Mouse (Mus musculus): ENCODE measurements around the gene Htr1d. TPM values are rescaled to one million over a fixed set of nuclear protein-coding genes. Genes with fewer than 3 reads are reported as not detected.

Htr1d gene
- polyA plus RNA-seq (2017; shearing (Covaris generic)): not detected

GRCm38 (mm10) chr4:136423224-136423623 is at the start of gene Htr1d:
TSS of gene Htr1d (plus strand) at chr4:136423524.

DNA sequence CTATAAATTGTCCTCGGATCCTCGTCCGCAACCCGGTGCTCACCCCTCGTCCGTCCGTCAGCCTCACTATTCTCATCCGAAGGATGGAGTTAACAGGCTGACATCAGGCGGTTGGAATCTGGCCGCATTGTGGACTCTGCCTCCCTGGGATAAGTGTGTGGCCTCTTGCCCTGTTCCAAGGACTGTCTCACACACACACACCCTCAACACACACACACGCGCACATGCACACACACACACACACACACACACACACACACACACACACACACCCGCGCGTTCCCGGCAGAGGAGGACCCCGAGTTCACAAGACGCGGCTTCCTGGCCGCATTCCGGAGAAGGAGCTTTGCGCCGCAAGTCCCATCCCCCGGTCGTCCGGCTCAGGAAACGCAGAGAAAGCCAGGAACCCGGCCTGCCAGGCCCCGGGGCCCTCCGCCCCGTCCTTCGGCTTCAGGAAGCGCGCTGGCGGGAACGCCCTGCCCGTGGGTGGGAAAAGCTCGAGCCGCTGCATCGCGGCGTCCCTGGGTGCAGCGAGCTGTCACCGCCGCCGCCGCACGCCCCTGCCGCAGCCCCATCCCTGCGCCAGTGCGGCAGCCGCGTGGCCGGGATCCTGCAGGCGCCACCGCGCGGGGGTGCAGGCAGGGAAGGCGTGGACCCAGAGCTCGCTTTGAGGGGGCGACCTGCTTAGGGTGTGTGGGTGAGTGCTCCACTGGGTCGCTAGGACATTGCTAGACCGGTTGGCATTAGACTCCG is 38.9 kb downstream of the Htr1d start, which contains the start of gene 6030445D17Rik:
TSS of gene 6030445D17Rik (plus strand) at position 165 of the 753 bp plus-strand sequence.

DNA sequence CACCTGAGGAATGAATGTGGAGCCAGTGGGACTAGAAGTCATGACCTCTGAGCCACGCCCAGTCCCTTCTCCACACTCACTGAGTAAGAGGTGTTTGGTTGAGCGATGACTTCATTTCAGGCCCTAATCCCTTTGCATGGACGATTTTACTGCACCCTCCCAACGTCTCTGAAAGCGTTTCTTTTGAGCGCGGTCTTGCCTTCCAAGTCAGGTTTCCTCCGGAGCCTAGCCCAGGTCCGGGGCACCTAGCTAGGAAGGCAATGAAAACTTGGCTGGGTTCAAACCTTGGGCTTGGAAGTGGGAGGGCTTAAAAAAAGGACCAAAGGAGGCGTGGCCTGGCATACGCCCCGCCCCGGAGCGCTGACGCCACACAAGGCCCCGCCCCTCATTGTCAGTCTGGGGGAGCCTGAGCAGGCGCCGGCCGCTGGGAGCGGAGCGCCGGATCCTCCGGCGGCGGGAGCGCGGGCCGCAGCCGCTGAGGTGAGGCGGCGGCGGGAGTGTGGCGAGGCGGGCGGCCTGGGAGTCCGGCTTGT is 46.1 kb downstream of the Htr1d start, which contains the start of gene Luzp1:
TSS of gene Luzp1 (plus strand) at position 391 of the 533 bp plus-strand sequence.

Other genes with a start within 250 kb of the Htr1d start
- 0.15 TPM for gene Asap3, start 217.2 kb upstream of the Htr1d start, polyA plus RNA-seq (2017; shearing (Covaris generic))
- not detected for gene Tcea3, start 175.8 kb upstream of the Htr1d start, polyA plus RNA-seq (2017; shearing (Covaris generic))
- 3.5 TPM for gene Zfp46, start 138.8 kb upstream of the Htr1d start, polyA plus RNA-seq (2017; shearing (Covaris generic))
- 106 TPM for gene Hnrnpr, start 112.6 kb upstream of the Htr1d start, polyA plus RNA-seq (2017; shearing (Covaris generic))
- not detected for gene 6030445D17Rik, start 38.7 kb downstream of the Htr1d start, polyA plus RNA-seq (2017; shearing (Covaris generic))
- gene Luzp1, start 46.2 kb downstream of the Htr1d start, polyA plus RNA-seq (2017; shearing (Covaris generic)): 23.9 TPM
- gene Kdm1a, start 179.2 kb downstream of the Htr1d start, polyA plus RNA-seq (2017; shearing (Covaris generic)): 65.4 TPM
- not detected for gene Tex46, start 186.9 kb downstream of the Htr1d start, polyA plus RNA-seq (2017; shearing (Covaris generic))
- not detected for gene Lactbl1, start 199.1 kb downstream of the Htr1d start, polyA plus RNA-seq (2017; shearing (Covaris generic))

Data from effector memory CD4-positive, alpha-beta T cell, adult 5 months (primary cell).